Mouse (Mus musculus): ENCODE results near the gene Prss22. TPM values are rescaled to one million over a fixed set of nuclear protein-coding genes. Genes with fewer than 3 reads are reported as not detected.

Prss22 gene
- polyA plus RNA-seq, 1 experiment from 2014 or later, result 0.82 TPM

DNA sequence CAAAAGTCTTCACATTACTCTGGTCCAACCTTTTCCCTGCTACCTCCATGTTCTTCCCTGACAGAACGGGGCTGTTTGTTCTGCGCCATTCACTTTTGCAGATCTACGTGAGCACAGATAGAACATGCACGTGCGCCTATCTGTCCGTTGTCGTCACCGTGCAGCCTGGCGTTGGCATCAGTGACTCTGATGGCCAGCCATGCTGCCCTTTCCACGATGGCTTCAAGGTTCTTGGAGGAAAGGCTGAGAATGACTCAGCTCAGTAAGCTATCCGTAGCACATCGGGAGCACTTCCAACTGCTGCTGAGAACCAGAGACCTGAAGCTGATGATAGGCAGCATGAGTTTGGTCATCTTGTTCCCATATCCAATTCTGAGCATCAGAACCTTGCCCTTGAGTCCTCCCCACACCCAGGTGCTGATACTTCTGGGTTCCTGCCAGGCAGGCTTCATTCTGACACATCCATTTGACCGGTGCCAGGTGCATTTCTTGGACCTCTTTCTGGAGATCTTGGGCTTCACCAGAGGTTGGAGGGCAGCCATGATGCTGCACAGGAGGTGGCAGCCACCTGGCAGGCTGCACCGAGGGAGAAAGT is 6.3 kb upstream of the Prss22 start:
- 93% methylated on average over 14 of the region's 14 CpGs for WGBS
- Histone ChIP-seq H3K9ac (replicated peaks; ENCODE audit: low read length) (no peak overlapping the region), H3K27me3 (ENCODE audit: insufficient read depth, low read length) (no peaks in the 10 kb centered on the region), H3K4me3 (ENCODE audit: low read length) (no peak overlapping the region), H3K27ac (ENCODE audit: low read length) (no peak overlapping the region), H3K9me3 (ENCODE audit: low read length) (0 out of 2 replicates have a peak, but pooled peaks cover 3% of the 10 kb centered on the region), H3K36me3 (ENCODE audit: insufficient read depth, low read length) (no peaks in the 10 kb centered on the region), H3K4me1 (ENCODE audit: insufficient read depth, low read length) (no peaks in the 10 kb centered on the region), H3K4me2 (replicated peaks; ENCODE audit: low read depth, low read length) (no peak overlapping the region)
- ATAC-seq (ENCODE audit: low FRiP score, low TSS enrichment), result no peak

DNA sequence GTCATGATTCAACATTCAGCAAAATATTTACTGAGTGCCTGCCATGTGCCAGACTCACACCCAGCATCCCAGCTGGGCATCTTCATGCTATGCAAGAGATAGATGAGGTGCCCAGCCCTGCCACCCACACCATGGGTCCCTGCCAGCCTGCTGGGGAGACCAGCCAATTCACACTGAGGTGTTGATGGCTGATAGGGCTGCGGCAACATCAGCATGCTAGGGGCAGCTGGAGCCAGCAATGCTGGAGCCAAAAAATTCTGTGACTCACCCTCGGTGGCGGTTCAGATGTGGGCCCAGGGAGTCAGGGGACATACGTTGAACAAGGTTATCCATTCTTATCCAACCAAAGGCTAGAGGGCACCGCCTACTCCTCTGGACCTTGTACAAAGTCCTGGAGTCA is 2.5 kb upstream of the Prss22 start:
- Histone ChIP-seq H3K4me3 (ENCODE audit: low read length) (no peak overlapping the region), H3K4me2 (replicated peaks; ENCODE audit: low read depth, low read length) (no peak overlapping the region), H3K27ac (ENCODE audit: low read length) (no peak overlapping the region), H3K36me3 (ENCODE audit: insufficient read depth, low read length) (no peaks in the 10 kb centered on the region), H3K9me3 (ENCODE audit: low read length) (0 out of 2 replicates have a peak, but pooled peaks cover 3% of the 10 kb centered on the region), H3K4me1 (ENCODE audit: insufficient read depth, low read length) (no peaks in the 10 kb centered on the region), H3K9ac (replicated peaks; ENCODE audit: low read length) (no peak overlapping the region), H3K27me3 (ENCODE audit: insufficient read depth, low read length) (no peaks in the 10 kb centered on the region)
- WGBS, result 39% methylated on average over 5 of the region's 5 CpGs
- no peak for ATAC-seq (ENCODE audit: low FRiP score, low TSS enrichment)

DNA sequence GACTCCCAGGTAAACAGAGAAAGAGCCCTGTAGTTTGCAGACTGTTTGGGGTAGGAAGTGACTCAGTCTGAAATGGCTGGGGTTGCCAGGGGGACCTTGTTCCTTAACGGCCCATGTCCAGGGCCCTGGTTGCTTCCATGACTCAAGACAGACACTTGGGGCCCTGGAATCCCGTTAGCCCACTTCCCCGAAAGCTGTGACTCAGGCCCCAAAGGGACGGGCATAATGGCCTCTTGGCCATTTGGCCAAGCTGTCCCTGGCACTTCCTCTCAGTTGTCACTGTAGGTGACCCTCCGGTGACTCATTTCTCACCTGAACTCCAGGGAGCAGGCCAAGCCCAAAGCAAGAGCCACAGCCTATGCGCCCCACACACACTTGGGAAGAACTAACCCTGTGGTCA is 483 bp upstream of the Prss22 start:
- H3K27ac ChIP-seq (ENCODE audit: low read length), result no peak overlapping the region

DNA sequence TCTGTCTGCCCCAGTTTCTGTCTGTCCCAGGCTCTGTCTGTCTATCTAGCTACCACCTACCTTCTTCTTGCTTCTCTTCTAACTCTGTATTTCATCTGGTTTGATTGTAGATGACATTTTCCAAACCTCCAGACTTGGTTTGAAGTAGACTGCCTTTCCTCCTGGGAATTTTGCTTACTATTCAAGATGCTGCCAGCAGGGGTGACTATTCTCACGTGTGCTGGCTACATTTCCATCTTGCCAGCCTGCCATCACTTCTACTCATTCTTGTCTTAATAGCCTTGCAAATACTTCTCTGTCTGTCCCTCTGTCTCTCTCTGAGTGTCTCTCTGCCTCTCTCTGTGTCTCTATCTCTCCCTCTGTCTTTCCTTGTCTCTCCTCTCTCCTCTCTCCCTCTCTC is 2.5 kb downstream of the Prss22 start:
- no peak overlapping the region for H3K4me2 ChIP-seq (replicated peaks; ENCODE audit: low read depth, low read length)
- H3K4me3 ChIP-seq (ENCODE audit: low read length), result no peak overlapping the region
- 27% methylated on average over 1 of the region's 1 CpGs for WGBS
- H3K9ac ChIP-seq (replicated peaks; ENCODE audit: low read length), result no peak overlapping the region
- peaks cover 9% of the 10 kb centered on the region for H3K4me1 ChIP-seq (ENCODE audit: insufficient read depth, low read length)
- H3K9me3 ChIP-seq (ENCODE audit: low read length), result no peaks in the 10 kb centered on the region
- no peaks in the 10 kb centered on the region for H3K36me3 ChIP-seq (ENCODE audit: insufficient read depth, low read length)
- no peak for ATAC-seq (ENCODE audit: low FRiP score, low TSS enrichment)
- H3K27ac ChIP-seq (ENCODE audit: low read length), result no peak overlapping the region
- H3K27me3 ChIP-seq (ENCODE audit: insufficient read depth, low read length), result no peaks in the 10 kb centered on the region

More for the DNA sequence above, 483 bp upstream of the Prss22 start:
- Histone ChIP-seq H3K4me1 (ENCODE audit: insufficient read depth, low read length) (peaks cover 3% of the 10 kb centered on the region; the same call in 1 of the 2 replicates), H3K4me2 (replicated peaks; ENCODE audit: low read depth, low read length) (no peak overlapping the region), H3K9me3 (ENCODE audit: low read length) (no peaks in the 10 kb centered on the region), H3K9ac (replicated peaks; ENCODE audit: low read length) (no peak overlapping the region), H3K4me3 (ENCODE audit: low read length) (no peak overlapping the region), H3K27me3 (ENCODE audit: insufficient read depth, low read length) (no peaks in the 10 kb centered on the region), H3K36me3 (ENCODE audit: insufficient read depth, low read length) (no peaks in the 10 kb centered on the region)
- ATAC-seq (ENCODE audit: low FRiP score, low TSS enrichment), result no peak
- 36% methylated on average over 6 of the region's 6 CpGs for WGBS

DNA sequence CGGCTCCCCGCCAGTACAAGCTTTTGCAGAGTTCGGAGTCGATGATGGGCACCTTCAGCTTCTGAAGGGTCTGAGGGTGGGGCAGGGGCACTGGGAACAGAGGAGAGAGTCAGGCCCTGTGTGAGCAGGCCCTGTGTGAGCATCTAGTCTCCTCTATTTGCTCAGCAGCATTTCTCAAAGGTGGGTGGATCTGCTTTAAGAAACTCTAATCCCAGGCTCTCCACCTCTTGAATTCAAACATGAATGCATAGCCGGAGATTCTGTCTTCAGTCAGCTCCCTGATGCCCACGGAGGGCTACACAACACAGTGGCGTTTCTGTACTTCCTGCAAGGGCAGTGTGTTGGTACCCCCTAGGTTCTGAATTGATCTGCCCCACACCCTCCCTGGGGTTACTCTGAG is 3.2 kb downstream of the Prss22 start:
- Histone ChIP-seq H3K4me1 (ENCODE audit: insufficient read depth, low read length) (peaks cover 9% of the 10 kb centered on the region), H3K27ac (ENCODE audit: low read length) (no peak overlapping the region), H3K4me3 (ENCODE audit: low read length) (no peak overlapping the region), H3K9ac (replicated peaks; ENCODE audit: low read length) (no peak overlapping the region), H3K4me2 (replicated peaks; ENCODE audit: low read depth, low read length) (no peak overlapping the region), H3K36me3 (ENCODE audit: insufficient read depth, low read length) (no peaks in the 10 kb centered on the region), H3K27me3 (ENCODE audit: insufficient read depth, low read length) (no peaks in the 10 kb centered on the region), H3K9me3 (ENCODE audit: low read length) (no peaks in the 10 kb centered on the region)
- no peak for ATAC-seq (ENCODE audit: low FRiP score, low TSS enrichment)
- WGBS, result 78% methylated on average over 7 of the region's 7 CpGs

DNA sequence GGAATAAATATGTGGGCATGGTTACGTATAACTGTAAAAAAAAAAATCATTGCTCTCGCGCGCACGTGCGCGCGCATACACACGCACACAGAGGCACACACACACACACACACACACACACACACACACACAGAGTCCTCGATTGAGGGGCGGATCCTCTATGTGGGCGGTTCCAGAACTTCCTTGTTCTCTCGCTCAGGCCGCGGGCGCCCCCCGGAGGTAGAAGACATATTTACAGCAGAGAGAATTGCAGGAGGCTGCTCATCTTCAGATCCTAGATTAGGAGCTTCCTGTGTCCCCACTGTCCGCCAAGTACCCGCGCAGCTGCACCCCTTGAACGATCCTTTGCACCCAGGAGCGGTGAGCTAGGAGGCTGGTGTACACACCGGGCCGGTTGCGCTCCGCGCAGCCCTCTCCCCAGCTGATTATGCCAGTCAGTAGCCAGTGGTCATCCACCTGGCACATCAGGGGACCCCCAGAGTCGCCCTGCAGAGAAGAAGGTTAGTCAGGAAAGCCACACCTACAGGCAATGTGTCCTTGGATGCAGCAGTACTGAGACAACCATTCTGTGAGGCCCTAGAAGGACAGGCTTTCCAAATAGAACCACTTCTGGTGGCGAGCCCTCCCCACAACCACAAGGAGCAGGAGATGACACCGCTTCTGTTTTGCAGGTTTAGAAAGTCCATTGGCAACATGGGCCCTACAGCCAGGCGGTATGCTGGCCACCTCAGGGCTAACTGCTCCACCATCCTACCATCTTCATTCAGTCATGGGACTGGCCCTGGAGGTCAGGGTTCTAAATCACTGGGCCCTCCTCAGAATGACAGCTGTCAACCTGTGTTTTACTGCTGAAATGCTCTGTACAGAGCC is 4.1 kb downstream of the Prss22 start:
- Histone ChIP-seq H3K27me3 (ENCODE audit: insufficient read depth, low read length) (no peaks in the 10 kb centered on the region), H3K9ac (replicated peaks; ENCODE audit: low read length) (peak overlapping the region; percentile 66), H3K4me3 (ENCODE audit: low read length) (peak overlapping the region; percentile 31), H3K36me3 (ENCODE audit: insufficient read depth, low read length) (no peaks in the 10 kb centered on the region), H3K4me2 (replicated peaks; ENCODE audit: low read depth, low read length) (peak overlapping the region; percentile 52), H3K9me3 (ENCODE audit: low read length) (no peaks in the 10 kb centered on the region), H3K4me1 (ENCODE audit: insufficient read depth, low read length) (peaks cover 9% of the 10 kb centered on the region), H3K27ac (ENCODE audit: low read length) (peak overlapping the region; percentile 83)
- peak; percentile 64 for ATAC-seq (ENCODE audit: low FRiP score, low TSS enrichment)
- 10% methylated on average over 31 of the region's 31 CpGs for WGBS

DNA sequence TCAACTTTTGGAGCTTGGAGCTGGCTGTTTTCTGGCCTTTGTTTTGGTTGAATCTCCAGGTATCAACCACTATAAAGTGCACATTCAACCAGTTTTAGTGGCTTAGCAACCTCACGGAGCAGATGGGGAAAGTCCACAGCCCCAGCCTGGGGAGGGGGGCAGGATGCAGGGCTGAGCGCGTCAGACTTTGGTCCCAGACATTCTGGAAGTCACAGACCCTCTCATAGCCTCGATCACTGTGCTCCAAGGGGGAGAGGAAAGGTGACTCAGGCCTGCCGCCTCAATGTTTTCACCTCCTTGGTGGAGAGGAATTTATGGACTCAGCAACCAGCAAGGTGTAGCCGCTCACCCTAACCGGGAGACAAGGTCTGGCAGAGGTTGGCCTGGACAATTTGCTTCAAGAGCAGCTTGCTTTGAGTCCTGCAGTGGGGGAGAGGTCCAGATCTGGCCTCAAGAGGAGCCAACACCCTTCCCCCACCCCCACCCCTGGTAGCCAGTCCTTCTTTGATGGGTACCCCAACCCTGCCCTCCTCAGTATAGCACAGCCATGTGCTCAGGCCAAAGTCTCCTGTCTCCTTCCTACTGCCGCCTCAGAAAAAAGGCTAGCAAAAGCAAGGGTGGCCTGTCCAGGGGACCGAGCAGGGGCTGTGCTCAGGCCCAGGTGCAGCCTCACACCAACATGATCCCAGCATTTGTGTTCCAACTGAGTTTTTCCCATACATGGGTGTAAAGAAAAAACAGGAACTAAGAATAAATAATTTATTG is 4.9 kb downstream of the Prss22 start:
- Histone ChIP-seq H3K4me1 (ENCODE audit: insufficient read depth, low read length) (peaks cover 9% of the 10 kb centered on the region), H3K4me3 (ENCODE audit: low read length) (peak overlapping the region; percentile 31), H3K36me3 (ENCODE audit: insufficient read depth, low read length) (no peaks in the 10 kb centered on the region), H3K4me2 (replicated peaks; ENCODE audit: low read depth, low read length) (peak overlapping the region; percentile 52), H3K9ac (replicated peaks; ENCODE audit: low read length) (peak overlapping the region; percentile 24), H3K9me3 (ENCODE audit: low read length) (no peaks in the 10 kb centered on the region), H3K27ac (ENCODE audit: low read length) (peak overlapping the region; percentile 83), H3K27me3 (ENCODE audit: insufficient read depth, low read length) (no peaks in the 10 kb centered on the region)
- WGBS, result 43% methylated on average over 9 of the region's 9 CpGs
- ATAC-seq (ENCODE audit: low FRiP score, low TSS enrichment), result peak; percentile 87

DNA sequence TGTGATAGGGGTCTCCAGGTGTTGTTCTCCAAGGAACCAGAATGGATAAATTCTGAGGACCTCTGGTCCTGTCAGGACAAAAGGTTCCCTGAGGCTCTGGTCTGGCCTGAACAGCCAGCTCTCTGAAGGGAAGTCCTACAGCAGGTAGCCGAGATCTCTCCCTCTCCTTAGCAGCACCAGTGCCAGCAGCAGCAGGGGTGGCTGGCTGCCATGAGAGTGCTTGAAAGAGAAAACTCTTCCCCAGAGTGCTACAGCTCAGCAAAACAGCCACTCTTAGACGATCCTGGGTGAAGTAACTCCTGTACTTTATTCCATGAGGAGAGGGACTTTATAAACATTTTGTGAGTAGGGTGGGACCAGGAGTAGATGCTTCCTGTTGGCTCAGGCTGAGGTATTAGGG is 8.1 kb downstream of the Prss22 start:
- ATAC-seq (ENCODE audit: low FRiP score, low TSS enrichment), result no peak
- H3K36me3 ChIP-seq (ENCODE audit: insufficient read depth, low read length), result no peaks in the 10 kb centered on the region
- no peaks in the 10 kb centered on the region for H3K9me3 ChIP-seq (ENCODE audit: low read length)
- no peaks in the 10 kb centered on the region for H3K27me3 ChIP-seq (ENCODE audit: insufficient read depth, low read length)
- no peak overlapping the region for H3K27ac ChIP-seq (ENCODE audit: low read length)
- H3K4me1 ChIP-seq (ENCODE audit: insufficient read depth, low read length), result peaks cover 9% of the 10 kb centered on the region
- H3K4me3 ChIP-seq (ENCODE audit: low read length), result no peak overlapping the region
- H3K4me2 ChIP-seq (replicated peaks; ENCODE audit: low read depth, low read length), result no peak overlapping the region
- H3K9ac ChIP-seq (replicated peaks; ENCODE audit: low read length), result no peak overlapping the region
- 52% methylated on average over 2 of the region's 2 CpGs for WGBS

DNA sequence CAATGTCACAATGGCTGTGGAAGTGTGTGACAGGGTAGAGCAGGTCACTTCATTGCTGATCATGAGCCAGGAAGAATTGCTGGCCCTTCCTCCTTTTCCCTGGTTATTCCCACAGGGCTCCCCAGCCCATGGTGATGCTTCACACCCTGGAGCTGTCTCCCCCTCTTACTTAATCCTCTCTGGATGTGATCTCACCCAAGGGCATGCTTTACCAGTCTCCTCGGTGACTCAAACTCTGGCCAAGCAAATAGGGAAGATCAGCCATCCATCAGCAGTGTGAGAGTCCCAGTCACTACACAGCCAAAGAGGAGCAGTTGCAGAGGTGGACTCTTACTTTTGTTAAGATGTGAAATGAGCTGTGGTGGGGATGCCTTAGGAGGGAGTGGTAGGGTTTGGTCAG is 12.9 kb downstream of the Prss22 start:
- Histone ChIP-seq H3K27me3 (ENCODE audit: insufficient read depth, low read length) (no peaks in the 10 kb centered on the region), H3K9me3 (ENCODE audit: low read length) (no peaks in the 10 kb centered on the region), H3K36me3 (ENCODE audit: insufficient read depth, low read length) (no peaks in the 10 kb centered on the region), H3K4me2 (replicated peaks; ENCODE audit: low read depth, low read length) (no peak overlapping the region), H3K9ac (replicated peaks; ENCODE audit: low read length) (no peak overlapping the region), H3K4me3 (ENCODE audit: low read length) (no peak overlapping the region), H3K4me1 (ENCODE audit: insufficient read depth, low read length) (peaks cover 15% of the 10 kb centered on the region), H3K27ac (ENCODE audit: low read length) (no peak overlapping the region)
- WGBS, result 81% methylated on average over 1 of the region's 1 CpGs
- no peak for ATAC-seq (ENCODE audit: low FRiP score, low TSS enrichment)
